Mouse (Mus musculus) MEL-GATA-1-ER (cell line): ENCODE results near the gene Tas2r114.

Experiments used
- DNase-seq: peaks from one replicate; pipeline ENCODE4 v3.0.0-alpha.2; 2012; ENCODE audit warnings: low read depth; ENCODE audit errors: extremely low read depth

The Tas2r114 gene

DNA sequence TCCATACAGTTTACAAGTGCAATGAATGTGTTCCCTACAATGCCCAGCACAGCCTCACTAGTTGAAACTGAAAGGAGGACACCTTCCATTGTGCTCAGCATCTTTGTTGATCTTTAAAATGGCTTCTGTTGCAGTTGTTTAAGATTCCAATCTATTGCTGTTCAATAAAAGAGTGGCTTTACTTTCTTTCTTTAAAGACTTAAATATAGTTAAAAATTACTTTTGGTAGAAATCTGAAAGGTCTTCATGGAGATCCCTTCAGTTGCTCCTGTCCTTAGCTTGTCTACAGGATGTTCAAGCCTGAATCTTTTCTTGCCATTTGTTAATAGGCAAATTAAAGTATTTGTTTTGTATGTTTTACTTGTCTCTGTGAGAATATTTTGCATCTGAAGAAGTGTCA is at the start of gene Tas2r114:
TSS of gene Tas2r114 (minus strand) at position 101 of the 400 bp plus-strand sequence.
- DNase-seq, result no peak

DNA sequence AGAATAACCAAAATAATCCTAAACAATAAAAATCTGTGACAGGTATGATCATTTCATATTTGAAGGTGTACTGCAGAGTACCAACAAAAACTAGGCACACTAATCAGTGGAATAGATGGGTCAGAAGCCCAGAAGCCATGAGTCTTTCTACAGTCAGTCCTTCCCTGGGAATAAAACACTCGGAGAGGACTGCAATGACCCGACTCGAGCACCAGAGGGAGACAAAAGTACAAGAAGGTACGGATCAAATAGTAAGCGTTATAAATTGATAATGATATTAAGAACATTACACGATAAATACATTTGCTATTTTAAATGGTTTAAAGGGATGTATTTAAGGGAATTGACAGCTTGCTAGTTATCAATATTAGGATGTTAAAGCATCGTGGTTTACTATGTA is 22.9 kb upstream of the Tas2r114 start:
- DNase-seq, result no peak

DNA sequence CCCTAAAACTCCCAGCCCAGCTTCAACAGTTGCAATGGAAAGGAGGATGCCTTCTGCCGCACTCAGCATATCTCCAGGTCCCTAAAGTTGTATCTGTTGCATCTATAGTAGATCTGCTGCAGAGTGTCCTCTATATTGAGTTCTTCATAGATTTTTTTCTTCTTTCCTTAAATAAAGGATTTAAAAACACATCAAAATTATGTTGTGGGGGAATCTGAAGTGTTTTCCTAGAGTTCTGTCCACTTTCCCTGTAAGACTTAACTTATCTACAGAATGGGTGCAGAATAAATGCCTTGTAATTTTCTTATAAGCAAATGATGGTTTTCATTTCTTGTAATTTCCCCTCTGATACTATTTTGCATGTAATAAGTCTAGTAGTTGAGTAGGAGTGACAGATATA is 2.5 kb downstream of the Tas2r114 start, which contains the start of gene Tas2r105:
TSS of gene Tas2r105 (minus strand) at position 101 of the 400 bp plus-strand sequence.
- no peak for DNase-seq

DNA sequence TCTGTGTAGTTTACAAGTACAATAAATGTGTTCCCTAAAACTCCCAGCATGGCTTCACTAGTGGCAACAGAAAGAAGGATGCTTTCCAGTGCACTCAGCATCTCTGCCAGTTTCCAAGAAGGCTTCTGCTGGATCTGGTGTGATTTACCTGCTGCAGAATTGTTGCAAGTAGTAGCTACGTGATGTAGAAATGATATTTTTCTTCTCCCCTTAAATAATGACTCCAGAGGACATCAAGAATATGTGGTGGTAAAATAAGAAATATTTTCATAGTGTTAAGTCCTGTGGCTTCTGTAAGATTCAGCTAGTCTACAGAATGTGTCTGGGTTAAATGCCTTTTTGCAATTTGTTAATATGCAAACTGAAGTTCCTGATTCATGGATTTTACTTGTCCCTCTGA is 4.2 kb downstream of the Tas2r114 start, which contains the start of gene Tas2r104:
TSS of gene Tas2r104 (minus strand) at position 101 of the 400 bp plus-strand sequence.
- no peak for DNase-seq

DNA sequence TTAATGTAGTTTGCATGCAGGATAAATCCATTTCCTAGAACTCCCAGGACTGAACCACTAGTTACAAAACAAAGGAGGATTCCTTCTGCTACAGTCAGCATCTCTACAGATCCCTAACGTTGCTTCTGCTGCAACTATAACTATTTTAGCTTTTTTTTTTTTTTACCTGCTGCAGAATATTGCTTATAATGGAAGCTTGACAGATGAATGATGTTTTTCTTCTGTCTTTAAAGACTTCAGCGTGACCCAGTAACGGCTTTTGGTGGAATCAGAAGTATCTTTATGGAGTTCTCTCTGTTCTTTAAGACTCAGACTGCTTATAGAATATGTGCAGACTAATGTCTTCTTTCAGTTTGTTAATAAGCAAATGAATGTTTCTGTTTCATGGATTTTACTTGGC is 11.1 kb downstream of the Tas2r114 start, which contains the start of gene Tas2r106:
TSS of gene Tas2r106 (minus strand) at position 101 of the 400 bp plus-strand sequence.
- DNase-seq, result no peak

DNA sequence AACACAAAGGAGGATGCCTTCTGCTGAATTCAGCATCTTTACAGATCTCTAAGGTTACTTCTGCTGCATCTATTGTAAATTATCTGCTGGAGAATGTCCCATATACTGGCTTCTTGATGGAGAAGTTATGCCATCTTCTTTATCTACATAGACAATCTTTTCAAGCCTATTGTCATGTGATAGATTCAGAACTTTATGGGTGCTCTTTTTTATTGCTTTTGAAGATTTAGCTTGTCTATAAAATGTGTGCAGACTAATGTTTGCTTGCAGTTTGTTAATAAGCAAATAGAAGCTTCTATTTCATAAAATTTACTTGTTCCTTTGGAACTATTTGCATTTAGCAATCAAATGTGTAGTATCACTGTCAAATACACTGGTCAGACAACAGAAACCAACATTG is 29.8 kb downstream of the Tas2r114 start, which contains the start of gene Tas2r107:
TSS of gene Tas2r107 (minus strand) at position 101 of the 400 bp plus-strand sequence.
- DNase-seq, result no peak
